Mouse (Mus musculus) brain, embryonic 14.5 days (tissue): ENCODE measurements around the gene Cpm.

Experiments used
- CTCF ChIP-seq: fragments of 200-500 bp; IDR thresholded peaks from 2 replicates; pipeline ENCODE4 v1.5.1; 2012; ENCODE audit warnings: inconsistent platforms, mild to moderate bottlenecking, moderate library complexity, borderline replicate concordance; ENCODE audit not compliant: insufficient read depth, insufficient read length; ENCODE audit errors: extremely low read depth
- POLR2A ChIP-seq: fragments of 200-500 bp; IDR thresholded peaks from 2 replicates; pipeline ENCODE4 v1.6.1; 2012; ENCODE audit warnings: mild to moderate bottlenecking, inconsistent platforms, borderline replicate concordance; ENCODE audit not compliant: poor library complexity, insufficient read depth, insufficient read length, severe bottlenecking; ENCODE audit errors: extremely low read depth

GRCm38 (mm10) chr10:117673913-117674312 lies 44.6 kb downstream of the Cpm start:
- no peak for TF ChIP-seq CTCF
- no peak for TF ChIP-seq POLR2A
